Mouse (Mus musculus): Measurements from ENCODE around the gene Nol9. TPM values are rescaled to one million over a fixed set of nuclear protein-coding genes. Genes with fewer than 3 reads are reported as not detected.

Gene Nol9
- total and polyA plus RNA-seq, 3 experiments = 80.3 to 114 (median 80.9) TPM

GRCm38 (mm10) chr4:152028456-152028855 is 10.7 kb upstream of the Nol9 start:
- peaks cover 0 to 15% of the 10 kb centered on the region in 2 experiments; a peak in 2 of 4 replicates for H3K36me3 ChIP-seq (ENCODE audit: control insufficient read depth in 1 of 2, insufficient read depth in 2 of 2, low read length in 2 of 2)
- H3K4me1 ChIP-seq (ENCODE audit: control insufficient read depth in 1 of 2, insufficient read depth in 2 of 2, low read length in 2 of 2) = peaks cover 0 to 22% of the 10 kb centered on the region in 2 experiments; a peak in 3 of 4 replicates
- TF ChIP-seq POLR2A (IDR thresholded peaks at IDR 0.05; ENCODE audit: control insufficient read depth in 1 of 2, insufficient read depth in 1 of 2, low read depth in 1 of 2, low read length in 2 of 2, poor library complexity in 1 of 2) (no peak), SIN3A (IDR thresholded peaks at IDR 0.05; ENCODE audit: low read length) (no peak), ETS1 (IDR thresholded peaks at IDR 0.05; ENCODE audit: low read depth, low read length) (no peak), ZKSCAN1 (IDR thresholded peaks at IDR 0.05; ENCODE audit: low read depth, low read length) (no peak), SMC3 (IDR thresholded peaks at IDR 0.05; ENCODE audit: low read depth, low read length) (no peak), POLR2AphosphoS5 (IDR thresholded peaks at IDR 0.05; ENCODE audit: borderline replicate concordance, low read depth, low read length) (no peak), UBTF (IDR thresholded peaks at IDR 0.05; ENCODE audit: borderline replicate concordance, insufficient read depth, low read depth, low read length) (no peak), NELFE (IDR thresholded peaks at IDR 0.05; ENCODE audit: low read depth, low read length) (no peak), JUND (IDR thresholded peaks at IDR 0.05; ENCODE audit: low read depth, low read length) (no peak), CHD2 (IDR thresholded peaks at IDR 0.05; ENCODE audit: low read length) (no peak), E2F4 (IDR thresholded peaks at IDR 0.05; ENCODE audit: borderline replicate concordance, low read depth, low read length) (no peak), HCFC1 (IDR thresholded peaks at IDR 0.05; ENCODE audit: low read depth, low read length) (no peak), MAZ (IDR thresholded peaks at IDR 0.05; ENCODE audit: low read depth, low read length) (no peak), MAFK (IDR thresholded peaks at IDR 0.05; ENCODE audit: borderline replicate concordance, low read depth, low read length) (no peak), POLR2AphosphoS2 (IDR thresholded peaks at IDR 0.05; ENCODE audit: low read length) (no peak), BHLHE40 (IDR thresholded peaks at IDR 0.05; ENCODE audit: borderline replicate concordance, low read depth, low read length) (no peak), USF1 (IDR thresholded peaks at IDR 0.05; ENCODE audit: low read depth, low read length) (no peak), TCF12 (IDR thresholded peaks at IDR 0.05; ENCODE audit: low read depth, low read length) (no peak)
- no peak overlapping the region for H3K9ac ChIP-seq (ENCODE audit: control insufficient read depth, low read depth, low read length, poor library complexity, severe bottlenecking)
- H3K4me3 ChIP-seq (ENCODE audit: control insufficient read depth in 1 of 2, insufficient read depth in 1 of 2, low read depth in 2 of 2, low read length in 2 of 2) = no peak overlapping the region
- no peaks in the 10 kb centered on the region for H3K27me3 ChIP-seq (ENCODE audit: control insufficient read depth in 1 of 2, insufficient read depth in 2 of 2, low read length in 2 of 2)
- peaks cover 29% of the 10 kb centered on the region for H3K79me2 ChIP-seq (ENCODE audit: control insufficient read depth, insufficient read depth, low read length, poor library complexity)
- no peak overlapping the region for H3K27ac ChIP-seq (ENCODE audit: control insufficient read depth, low read depth, low read length)
- DNase-seq (ENCODE audit: low read depth, low spot score) = no peak
- H3K9me3 ChIP-seq (replicated peaks; ENCODE audit: insufficient read depth, low read length) = no peaks in the 10 kb centered on the region

- Histone ChIP-seq H3K79me2 (ENCODE audit: control insufficient read depth, insufficient read depth, low read length, poor library complexity) (peaks cover 29% of the 10 kb centered on the region), H3K27me3 (ENCODE audit: control insufficient read depth in 1 of 2, insufficient read depth in 2 of 2, low read length in 2 of 2) (no peaks in the 10 kb centered on the region), H3K4me3 (ENCODE audit: control insufficient read depth in 1 of 2, insufficient read depth in 1 of 2, low read depth in 2 of 2, low read length in 2 of 2) (no peak overlapping the region), H3K4me1 (ENCODE audit: control insufficient read depth in 1 of 2, insufficient read depth in 2 of 2, low read length in 2 of 2) (peaks cover 0 to 22% of the 10 kb centered on the region in 2 experiments; a peak in 3 of 4 replicates), H3K9ac (ENCODE audit: control insufficient read depth, low read depth, low read length, poor library complexity, severe bottlenecking) (no peak overlapping the region), H3K27ac (ENCODE audit: control insufficient read depth, low read depth, low read length) (no peak overlapping the region), H3K36me3 (ENCODE audit: control insufficient read depth in 1 of 2, insufficient read depth in 2 of 2, low read length in 2 of 2) (peaks cover 0 to 15% of the 10 kb centered on the region in 2 experiments; a peak in 2 of 4 replicates), H3K9me3 (replicated peaks; ENCODE audit: insufficient read depth, low read length) (no peaks in the 10 kb centered on the region)
- DNase-seq (ENCODE audit: low read depth, low spot score) = peak; percentile 60
- no peak for TF ChIP-seq NRF1 (IDR thresholded peaks at IDR 0.05; ENCODE audit: insufficient read depth, low read depth, low read length, poor library complexity, severe bottlenecking)
- TF ChIP-seq USF2 (IDR thresholded peaks at IDR 0.05; ENCODE audit: borderline replicate concordance in 1 of 2, insufficient read depth in 1 of 2, low read depth in 1 of 2, low read length in 2 of 2) = no peak
- TF ChIP-seq E2F4 (IDR thresholded peaks at IDR 0.05; ENCODE audit: borderline replicate concordance, low read depth, low read length) = no peak
- TF ChIP-seq SIN3A (IDR thresholded peaks at IDR 0.05; ENCODE audit: low read length) = peak; percentile 33; the same call in 1 of the 2 replicates
- TF ChIP-seq UBTF (IDR thresholded peaks at IDR 0.05; ENCODE audit: borderline replicate concordance, insufficient read depth, low read depth, low read length) = no peak
- TF ChIP-seq GATA1 (IDR thresholded peaks at IDR 0.05; ENCODE audit: low read depth, low read length) = no peak
- no peak for TF ChIP-seq RCOR1 (IDR thresholded peaks at IDR 0.05; ENCODE audit: low read depth, low read length)
- TF ChIP-seq MYC (IDR thresholded peaks at IDR 0.05; ENCODE audit: low read depth, low read length) = 0 out of 2 replicates have a peak, but pooled peaks have one; percentile 20
- no peak for TF ChIP-seq USF1 (IDR thresholded peaks at IDR 0.05; ENCODE audit: low read depth, low read length)
- TF ChIP-seq MXI1 (IDR thresholded peaks at IDR 0.05; ENCODE audit: low read depth, low read length) = no peak
- TF ChIP-seq CTCF (IDR thresholded peaks at IDR 0.05 in 2 of 3, conservative IDR thresholded peaks at IDR 0.05 in 1 of 3; ENCODE audit: control insufficient read depth in 1 of 3, insufficient read depth in 1 of 3, low read depth in 2 of 3, low read length in 3 of 3, poor library complexity in 1 of 3, severe bottlenecking in 1 of 3) = peak; percentile 35 to 50 (median 42)
- no peak for TF ChIP-seq ETS1 (IDR thresholded peaks at IDR 0.05; ENCODE audit: low read depth, low read length)
- no peak for TF ChIP-seq POLR2AphosphoS2 (IDR thresholded peaks at IDR 0.05; ENCODE audit: low read length)
- no peak for TF ChIP-seq ZNF384 (IDR thresholded peaks at IDR 0.05; ENCODE audit: low read depth, low read length)
- TF ChIP-seq EP300 (IDR thresholded peaks at IDR 0.05; ENCODE audit: low read depth in 1 of 2, low read length in 2 of 2) = no peak
- no peak for TF ChIP-seq POLR2A (IDR thresholded peaks at IDR 0.05; ENCODE audit: control insufficient read depth in 1 of 2, insufficient read depth in 1 of 2, low read depth in 1 of 2, low read length in 2 of 2, poor library complexity in 1 of 2)
- TF ChIP-seq CHD1 (IDR thresholded peaks at IDR 0.05; ENCODE audit: low read depth, low read length) = no peak
- TF ChIP-seq ZMIZ1 (IDR thresholded peaks at IDR 0.05; ENCODE audit: low read depth, low read length) = no peak
- no peak for TF ChIP-seq ZC3H11A (IDR thresholded peaks at IDR 0.05; ENCODE audit: low read depth, low read length)
Measured at GRCm38 (mm10) chr4:152029087-152029486, 10.0 kb upstream of the Nol9 start.

All from MEL (cell line).